Mouse (Mus musculus): ENCODE measurements at regions not wholly inside any gene's neighbourhood (a gene's known extent, or its start where the extent isn't known, plus 50 kb on each side); places are given as distances from the start of the nearest gene placed in this dataset.

DNA sequence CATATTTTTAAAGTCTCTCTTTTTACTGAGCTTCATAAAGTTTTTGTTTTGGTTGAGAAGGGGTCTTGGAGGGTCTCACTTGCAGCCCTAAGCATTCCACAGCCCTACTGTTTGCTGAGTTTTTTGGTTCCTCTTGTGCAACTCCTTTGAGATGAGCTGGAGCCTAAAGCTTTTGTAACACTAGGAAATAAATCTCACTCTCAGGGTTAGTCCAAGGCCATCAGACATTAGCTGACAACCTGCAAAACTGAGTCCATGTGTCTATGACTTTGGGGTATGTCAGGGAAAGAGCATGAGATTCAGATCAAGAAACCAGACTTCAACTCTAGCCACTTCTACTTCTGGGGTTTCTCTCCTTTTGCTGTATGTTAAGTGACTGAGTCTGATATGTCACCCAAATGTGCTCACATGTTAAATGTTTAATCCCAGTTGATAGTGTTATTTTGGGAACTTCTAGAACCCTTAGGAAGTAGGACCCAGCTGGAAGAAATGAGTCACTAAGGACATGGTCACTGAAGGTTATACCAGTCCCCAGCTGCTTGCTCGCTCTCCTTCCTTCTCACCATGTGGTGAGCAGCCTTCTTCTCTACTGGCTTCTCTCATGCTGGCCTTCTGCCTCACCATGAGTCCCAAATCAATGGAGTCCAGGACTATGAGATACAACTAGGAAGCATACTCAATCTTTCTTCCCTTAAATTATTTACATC is 198.7 kb downstream of the Adamts15 start:
- no peak for TF ChIP-seq ZNF384 (IDR thresholded peaks at IDR 0.05; ENCODE audit: low read depth, low read length)
- TF ChIP-seq CTCF (conservative IDR thresholded peaks at IDR 0.05 in 1 of 2, IDR thresholded peaks at IDR 0.05 in 1 of 2; ENCODE audit: low read depth in 2 of 2, low read length in 2 of 2): no peak
- TF ChIP-seq HCFC1 (IDR thresholded peaks at IDR 0.05; ENCODE audit: low read depth, low read length): no peak
- no peak for TF ChIP-seq GABPA (IDR thresholded peaks at IDR 0.05; ENCODE audit: insufficient replicate concordance, low read depth, low read length)

Data from CH12.LX (cell line).